Mouse (Mus musculus): Measurements from ENCODE around the gene Tmem18.

The Tmem18 gene

DNA sequence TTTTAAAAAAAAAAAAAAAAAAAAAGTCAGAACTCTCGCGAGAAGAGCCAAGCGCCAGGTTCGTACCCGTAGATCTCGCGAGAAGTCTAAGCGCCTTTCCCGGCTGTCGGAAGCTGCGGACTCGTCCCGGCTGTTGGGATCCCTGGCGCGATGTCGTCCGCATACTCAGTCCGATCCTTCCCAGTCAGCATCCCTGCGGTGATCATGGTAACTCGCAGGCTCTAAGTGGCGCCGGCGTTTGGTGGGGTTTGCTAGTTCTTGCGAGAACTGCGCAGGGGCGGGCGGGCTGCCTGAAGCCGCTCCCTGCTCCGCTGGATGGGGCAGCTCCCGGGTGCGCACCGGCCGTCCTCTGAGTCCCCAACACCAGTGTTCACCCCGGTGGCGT lies at the start of gene Tmem18:
Tmem18 (plus strand) TSS at position 71 of the 385 bp plus-strand sequence.
- DNase-seq (ENCODE audit: low spot score in 2 of 2) = peak; percentile 82 to 85

DNA sequence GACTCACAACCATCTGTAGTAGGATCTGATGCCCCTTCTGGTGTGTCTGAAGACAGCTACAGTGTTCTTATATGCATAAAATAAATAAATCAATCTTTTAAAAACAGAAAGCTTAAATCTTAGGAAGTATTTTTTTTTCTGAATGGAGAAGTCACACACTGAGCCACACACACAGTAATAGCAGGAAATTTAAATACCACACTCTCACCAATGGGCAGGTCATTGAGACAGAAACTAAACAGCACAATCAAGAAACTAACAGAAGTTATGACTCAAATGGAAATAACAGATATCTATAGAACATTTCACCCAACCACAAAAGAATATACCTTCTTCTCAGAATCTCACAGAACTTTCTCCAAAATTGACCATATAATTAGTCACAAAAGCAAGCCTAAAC lies 26.9 kb upstream of the Tmem18 start:
- DNase-seq (ENCODE audit: low spot score in 2 of 2) = no peak

DNA sequence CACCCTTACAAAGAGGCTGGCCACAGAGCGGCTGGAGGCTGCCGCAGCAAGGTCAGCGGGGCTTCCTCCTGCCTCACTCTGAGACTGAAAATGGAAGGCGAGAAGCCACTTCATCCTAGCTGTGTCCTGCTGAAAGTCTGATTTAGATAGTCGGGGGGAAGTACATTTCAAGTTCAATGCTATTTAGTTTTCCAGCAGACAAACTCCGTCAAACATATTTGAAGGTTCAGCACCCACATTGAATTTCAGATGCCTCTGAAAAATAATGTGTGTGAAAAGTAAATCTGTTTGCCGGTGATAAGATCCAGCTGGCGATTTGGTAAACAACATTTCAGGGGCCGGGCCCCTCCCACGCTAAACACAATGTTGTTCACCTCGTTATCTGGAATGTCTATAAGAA lies 22.8 kb upstream of the Tmem18 start:
- no peak for DNase-seq (ENCODE audit: low spot score in 2 of 2)

DNA sequence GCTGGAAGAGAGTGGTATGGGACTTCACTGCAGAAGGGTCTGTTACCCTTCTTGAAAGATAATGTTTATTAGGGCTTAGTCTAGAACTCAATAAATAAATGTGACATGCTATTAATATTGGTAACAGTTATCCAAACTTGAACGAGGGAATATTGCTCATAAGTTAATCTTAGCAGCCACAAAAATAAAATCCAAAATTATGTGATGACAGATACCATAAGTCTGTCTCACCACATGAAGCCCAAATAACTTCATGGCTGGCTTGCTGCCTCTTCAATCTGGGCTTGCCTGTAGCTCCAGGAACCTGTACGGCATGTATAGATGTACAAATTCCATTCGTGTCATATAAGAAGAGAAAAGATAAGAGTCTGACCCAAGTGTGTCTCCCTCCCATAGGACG lies 12.2 kb upstream of the Tmem18 start:
- DNase-seq (ENCODE audit: low spot score in 2 of 2) = no peak

DNA sequence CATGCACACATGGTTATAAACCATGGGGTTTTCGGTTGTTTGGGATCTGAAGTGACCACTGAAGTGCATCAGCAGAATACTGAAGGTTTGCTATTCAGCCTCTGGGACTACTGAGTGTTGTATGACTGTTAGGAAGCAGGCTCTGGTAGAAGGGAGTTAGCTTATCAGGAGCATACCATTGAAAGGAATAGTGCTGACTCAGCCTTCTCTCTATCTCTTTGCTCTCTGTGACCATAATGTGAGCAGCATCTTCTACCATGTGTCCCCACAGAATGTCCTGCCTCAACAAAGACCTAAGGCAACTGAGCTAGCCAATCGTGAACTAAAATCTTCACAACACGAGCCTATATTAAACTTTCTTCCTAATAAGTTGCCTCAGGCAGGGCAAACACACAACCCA lies 8.3 kb upstream of the Tmem18 start:
- no peak for DNase-seq (ENCODE audit: low spot score in 2 of 2)

DNA sequence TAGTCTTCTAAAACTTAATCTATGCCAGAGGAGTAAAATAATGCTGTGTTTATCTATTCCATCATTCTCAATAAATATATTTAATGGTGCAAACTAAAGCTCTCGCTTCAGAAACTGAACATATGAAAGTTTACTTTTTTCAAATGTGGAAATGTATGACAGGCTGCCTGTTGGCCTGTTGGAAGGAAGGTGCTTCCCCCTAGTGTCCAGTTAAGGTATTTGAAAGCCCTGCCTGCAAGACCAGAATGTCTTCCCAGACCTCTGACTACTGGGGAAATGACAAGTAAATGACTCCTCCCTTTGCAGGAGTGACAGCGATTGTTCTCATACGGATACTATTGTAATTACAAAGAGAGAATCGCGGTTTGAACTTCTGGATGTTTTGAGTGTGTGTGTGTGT lies 6.2 kb upstream of the Tmem18 start:
- DNase-seq (ENCODE audit: low spot score in 2 of 2) = peak in 1 of 2 experiments; percentile 62

DNA sequence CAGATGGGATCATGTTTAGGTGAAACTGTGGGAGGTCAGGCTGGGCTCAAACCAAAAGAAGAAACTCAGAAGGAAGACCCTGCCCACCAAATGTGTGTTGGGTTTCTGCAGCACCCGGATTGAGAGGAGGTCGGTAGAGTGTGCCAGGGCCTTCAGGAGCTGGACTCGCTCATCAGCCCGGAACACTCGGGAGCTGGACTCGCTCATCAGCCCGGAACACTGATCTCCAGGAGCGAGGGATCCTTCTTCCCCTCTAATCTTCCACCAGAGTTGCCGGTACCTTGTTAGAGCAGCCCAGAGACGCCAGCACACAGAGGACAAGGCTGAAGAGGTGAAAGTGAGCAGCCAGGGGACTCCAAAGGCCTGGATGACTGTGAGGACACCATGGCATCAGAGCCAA lies 2.9 kb upstream of the Tmem18 start:
- DNase-seq (ENCODE audit: low spot score in 2 of 2) = no peak

DNA sequence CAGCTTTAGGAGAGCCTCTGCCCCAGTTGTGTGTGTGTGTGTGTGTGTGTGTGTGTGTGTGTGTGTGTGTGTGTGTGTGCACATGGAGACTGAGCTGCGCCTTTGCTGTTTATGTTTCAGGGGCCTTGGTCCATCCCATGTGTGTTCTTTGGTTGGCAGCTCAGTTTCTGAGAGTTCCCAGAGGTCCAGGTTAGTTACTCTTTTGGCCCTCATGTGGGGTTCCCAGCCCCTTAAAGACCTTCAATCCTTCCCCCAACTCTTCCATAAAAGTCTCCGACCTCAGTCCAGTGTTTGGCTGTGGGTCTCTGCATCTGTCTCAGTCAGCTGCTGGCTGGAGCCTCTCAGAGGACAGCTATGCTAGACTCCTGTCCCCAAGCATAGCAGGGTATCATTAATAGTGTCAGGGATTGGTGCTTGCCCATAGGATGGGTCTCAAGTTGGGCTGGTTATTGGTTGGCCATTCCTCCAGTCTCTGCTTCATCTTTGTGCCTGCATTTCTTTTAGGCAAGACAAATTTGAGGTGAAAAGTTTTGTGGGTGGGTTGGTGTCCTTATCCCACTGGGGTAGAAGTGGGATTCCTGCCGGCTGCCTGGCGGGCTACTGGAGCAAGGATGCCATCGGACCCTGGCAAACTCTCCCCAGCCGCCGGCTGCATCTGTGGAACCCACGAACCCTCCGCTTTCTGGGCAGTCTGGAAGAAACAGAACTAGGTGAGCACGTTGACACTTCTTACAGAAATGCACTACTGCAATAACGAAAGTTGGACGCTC lies 455 bp upstream of the Tmem18 start:
- peak in 1 of 2 experiments; percentile 53 for DNase-seq (ENCODE audit: low spot score in 2 of 2)

DNA sequence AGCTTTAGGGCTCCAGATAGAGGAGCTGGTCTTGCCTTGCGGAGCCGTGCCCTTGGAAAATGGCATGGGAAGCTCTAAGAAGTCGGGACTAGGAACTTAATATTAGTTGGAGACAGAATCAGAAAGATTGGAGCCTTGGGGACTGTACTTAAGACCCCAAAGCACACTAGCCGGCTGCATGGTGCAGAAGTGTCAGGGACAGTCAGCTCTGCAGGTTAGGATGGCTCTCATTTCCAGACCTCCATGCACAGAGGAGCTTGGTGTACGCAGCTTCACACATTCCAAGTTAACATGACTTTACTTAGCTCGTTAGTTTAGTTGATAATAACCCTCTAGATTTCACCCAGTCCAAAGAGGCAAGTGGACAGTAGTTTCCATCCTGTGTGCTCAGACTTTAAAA lies 637 bp downstream of the Tmem18 start:
- DNase-seq (ENCODE audit: low spot score in 2 of 2) = no peak

DNA sequence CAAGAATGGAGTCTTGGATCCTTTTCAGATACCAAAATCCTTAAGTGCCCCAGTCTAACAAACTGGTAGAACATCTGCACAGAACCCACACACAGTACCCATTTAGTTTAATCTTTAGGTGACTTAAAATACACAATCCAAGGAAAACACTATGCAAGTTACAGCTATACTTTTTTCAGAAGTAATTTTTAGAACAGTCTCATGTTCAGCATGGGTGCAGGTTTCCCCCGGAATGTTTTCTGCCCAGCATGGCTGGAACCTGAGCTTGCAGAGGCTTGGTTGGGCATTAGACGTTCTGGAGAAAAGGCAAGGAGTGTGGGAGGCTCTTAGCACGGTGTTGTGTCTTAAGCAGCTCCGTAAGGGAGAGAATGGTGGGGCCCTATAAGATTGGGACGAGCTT lies 7.6 kb downstream of the Tmem18 start:
- DNase-seq (ENCODE audit: low spot score in 2 of 2) = no peak

DNA sequence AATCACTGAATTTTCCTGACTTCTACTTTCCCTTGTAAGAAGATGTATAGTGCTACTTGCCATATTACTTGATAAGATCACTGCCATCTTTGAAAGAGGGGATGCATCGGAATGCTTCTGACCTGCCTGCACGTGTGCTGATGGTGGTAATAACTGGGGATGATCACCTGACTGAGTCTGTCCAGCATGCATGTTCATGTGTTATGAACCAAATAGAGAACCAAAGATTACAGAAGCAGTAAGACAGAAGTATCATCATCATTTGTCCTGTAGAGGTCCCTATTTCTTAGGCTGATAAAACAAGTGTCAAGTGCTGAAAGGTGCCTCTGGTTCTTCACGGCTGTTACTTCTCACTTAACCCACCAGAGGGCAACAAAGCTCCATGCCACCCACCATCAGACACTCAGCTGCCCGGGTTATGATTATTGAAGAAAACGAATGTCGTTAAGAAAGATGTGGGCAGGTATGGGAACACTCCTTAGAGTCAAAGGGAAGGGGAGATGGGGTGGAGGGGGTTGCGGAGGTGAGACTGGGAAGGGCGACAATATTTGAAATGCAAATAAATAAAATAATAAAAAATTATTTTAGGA lies 12.7 kb downstream of the Tmem18 start:
- DNase-seq (ENCODE audit: low spot score in 2 of 2) = peak in 1 of 2 experiments; percentile 40

DNA sequence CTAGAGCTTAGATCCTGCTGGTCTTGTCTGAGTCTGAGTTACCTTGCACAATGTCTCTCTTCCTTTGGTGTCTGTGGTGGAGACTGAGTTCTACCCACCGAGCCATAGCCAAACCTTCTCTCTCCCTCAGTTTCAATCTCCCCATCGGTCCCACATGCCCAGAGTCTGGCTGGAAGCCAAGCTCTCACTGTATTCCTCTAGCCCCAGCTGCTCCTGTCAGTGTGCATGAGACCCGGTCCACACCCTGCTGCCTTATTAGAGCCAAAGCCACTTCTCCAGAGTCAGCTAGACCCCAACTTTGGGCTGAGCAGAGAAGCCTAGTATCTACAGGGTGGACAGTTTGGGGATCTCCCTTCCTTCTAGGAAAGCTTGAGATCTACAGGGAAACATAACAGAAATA lies 14.7 kb downstream of the Tmem18 start:
- DNase-seq (ENCODE audit: low spot score in 2 of 2) = no peak

DNA sequence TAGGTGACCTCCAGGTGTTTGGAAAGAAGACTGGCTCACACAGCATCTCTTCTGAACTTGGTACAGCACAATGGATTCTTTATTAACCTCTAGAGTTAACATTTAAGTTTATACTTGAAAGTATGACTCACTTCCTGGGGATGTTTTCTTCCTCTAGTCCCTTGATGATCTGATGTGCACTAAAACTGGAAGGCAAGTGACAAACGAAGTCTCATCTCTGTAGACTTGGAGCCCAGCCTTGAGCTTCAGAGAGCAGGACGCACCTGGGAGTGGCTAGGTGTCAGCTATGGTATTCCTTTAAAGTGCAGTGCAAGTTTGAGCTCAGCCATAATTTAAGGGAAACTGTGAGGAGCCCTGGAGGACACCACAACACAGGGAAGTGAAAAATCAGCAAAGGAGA lies 15.2 kb downstream of the Tmem18 start:
- no peak for DNase-seq (ENCODE audit: low spot score in 2 of 2)

DNA sequence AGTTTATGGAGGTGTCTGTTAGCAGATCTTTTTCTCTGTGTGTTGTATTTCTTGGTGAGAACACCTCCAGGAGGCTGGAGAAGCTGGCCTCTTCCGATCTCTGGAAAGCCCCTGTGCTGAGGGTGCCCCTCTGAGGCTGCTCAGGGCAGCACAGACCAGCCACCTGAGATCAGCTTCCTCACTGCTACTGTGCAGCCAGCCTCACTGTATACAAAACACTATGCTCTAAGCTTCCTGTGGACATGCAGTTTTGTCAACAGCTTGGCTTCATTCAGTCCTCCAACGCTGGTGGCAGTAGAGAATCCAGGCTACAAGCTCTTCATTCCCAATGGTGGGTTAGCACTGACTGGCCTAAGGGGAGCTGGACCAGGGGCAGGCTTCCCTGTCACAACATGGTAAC lies 15.8 kb downstream of the Tmem18 start:
- DNase-seq (ENCODE audit: low spot score in 2 of 2) = no peak

DNA sequence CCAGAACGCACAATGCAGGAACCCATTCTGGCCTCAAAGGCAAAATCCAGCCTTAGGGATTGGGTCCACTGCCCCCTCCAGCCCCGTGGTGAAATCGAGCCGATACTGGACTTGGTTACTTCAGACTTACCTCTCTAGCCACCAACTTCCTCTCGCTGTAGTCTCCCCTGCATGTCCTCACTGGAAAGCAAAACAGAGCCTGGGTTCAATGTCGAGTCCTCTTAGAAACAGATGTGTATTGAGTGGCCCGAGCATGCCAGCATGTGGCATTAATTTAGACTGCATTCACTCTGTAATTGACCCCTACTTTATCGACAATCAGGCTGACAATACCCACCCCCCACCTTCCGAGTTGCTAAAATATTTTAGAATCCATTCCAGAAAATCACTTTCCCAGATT lies 19.8 kb downstream of the Tmem18 start:
- DNase-seq (ENCODE audit: low spot score in 2 of 2) = no peak

DNA sequence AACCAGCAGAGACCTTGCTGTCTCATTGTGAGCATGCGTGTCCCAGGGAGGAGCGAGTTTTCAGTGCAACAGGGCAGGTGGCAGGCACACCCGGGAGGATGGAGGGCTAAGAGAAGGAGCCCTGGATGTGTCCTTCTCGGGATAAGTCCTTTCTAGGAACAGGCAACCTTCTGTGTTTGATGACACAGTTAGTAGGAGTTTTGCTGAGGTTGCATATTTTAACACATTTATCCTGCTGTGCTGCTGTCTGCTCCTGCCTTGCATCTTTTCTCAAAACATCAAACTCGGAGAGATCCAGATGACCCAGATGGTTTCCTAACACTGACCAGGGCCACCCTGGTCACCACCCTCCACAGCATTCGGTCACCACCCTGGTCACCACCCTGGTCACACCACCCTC lies 20.6 kb downstream of the Tmem18 start:
- DNase-seq (ENCODE audit: low spot score in 2 of 2) = no peak

DNA sequence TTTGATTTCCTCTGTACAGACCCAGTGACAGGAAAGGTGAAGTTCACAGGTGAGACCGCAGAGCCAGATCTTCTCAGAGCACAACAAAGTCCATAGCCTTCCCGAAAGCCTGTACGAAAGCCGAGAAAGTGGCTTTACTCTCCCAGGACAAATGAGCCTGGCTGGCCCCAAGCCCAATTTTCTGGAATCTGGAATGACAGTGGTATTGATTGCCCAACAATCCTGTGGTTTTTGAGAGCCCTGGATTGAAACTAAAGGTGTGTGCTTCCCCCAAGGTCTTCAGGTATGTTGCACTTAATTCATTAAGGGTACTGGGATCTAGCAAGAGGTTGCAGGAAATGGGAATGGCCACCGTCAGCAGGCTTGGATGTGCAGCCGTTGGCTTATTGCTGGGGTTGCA lies 21.7 kb downstream of the Tmem18 start:
- no peak for DNase-seq (ENCODE audit: low spot score in 2 of 2)

DNA sequence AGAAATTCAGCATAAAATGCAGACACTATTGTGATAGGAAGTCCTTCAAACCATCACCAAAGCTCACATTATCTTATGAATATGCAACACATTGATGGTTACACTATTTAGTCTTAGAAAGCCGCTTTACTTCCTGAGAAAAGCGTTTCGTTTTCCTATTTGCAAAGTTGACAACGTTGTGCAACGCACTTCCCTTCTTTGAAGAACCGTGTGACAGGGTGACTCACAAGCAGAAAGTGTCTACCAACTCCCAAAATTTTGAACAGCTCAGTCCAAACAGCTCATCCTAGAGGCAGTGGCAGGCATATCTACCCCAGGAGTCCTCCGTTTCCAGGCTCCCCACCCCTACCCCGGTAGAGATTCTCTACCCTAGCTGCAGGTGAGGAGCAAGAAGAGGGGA lies 22.5 kb downstream of the Tmem18 start:
- DNase-seq (ENCODE audit: low spot score in 2 of 2) = no peak

DNA sequence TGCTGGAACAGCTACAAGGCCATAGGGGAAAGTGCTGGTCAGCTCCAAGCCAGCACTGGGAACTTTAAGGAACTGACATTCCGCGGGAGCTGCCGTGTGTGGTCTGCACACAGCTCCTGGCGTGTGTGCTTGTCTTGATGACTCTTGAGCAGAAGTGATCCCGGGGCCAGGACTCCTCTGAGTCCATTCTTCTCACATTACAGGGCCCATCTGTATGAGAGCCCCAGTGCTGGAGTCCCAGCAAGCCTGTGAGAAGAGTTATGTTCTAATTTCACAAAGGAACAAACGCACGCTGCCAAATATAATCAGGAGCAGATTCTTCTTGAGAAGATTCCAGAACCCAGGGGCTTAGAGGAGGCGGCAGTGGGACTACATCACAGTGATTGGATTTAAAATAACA lies 34.2 kb downstream of the Tmem18 start:
- no peak for DNase-seq (ENCODE audit: low spot score in 2 of 2)

DNA sequence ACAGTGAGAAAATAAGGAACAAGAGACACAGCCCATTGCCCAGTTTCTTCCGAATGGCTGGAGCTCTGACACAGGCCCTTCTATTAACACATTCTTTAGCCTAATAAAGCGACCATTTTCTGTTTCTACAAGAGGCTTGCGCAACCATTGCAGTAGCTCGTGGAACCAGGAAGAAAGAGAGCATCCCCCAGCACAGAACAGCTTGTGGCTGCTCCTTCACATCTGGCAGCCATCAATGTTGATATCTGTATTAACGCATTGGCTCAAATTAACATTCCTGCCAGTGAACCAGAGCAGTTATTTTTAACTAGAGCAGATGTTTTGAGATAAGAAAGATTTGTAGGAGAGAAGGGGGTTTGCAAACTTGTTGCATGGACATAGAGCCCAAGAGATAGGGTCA lies 44.2 kb downstream of the Tmem18 start:
- no peak for DNase-seq (ENCODE audit: low spot score in 2 of 2)

DNA sequence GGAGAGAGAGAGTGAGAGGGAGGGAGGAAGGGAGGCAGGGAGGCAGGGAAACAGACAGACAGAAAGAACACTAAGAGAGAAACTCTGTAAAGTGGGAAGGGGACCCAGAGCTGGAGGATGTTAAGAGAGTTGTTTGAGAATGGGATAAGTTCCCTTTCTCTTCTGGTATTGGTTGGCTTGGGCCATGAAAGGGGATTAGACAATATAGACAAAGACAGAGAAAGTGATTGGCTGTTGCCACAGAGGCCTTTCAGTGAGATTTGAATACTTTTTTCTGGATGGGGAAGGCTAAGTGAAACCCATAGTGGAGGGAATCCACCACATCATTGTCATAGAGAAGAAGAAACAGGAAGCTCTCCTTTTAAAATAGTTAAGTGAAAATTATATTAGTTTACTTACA lies 50.3 kb downstream of the Tmem18 start:
- no peak for DNase-seq (ENCODE audit: low spot score in 2 of 2)
